Mouse (Mus musculus) mammary gland, adult 2 months (tissue): ENCODE results near the gene Vmn2r76. TPM values are rescaled to one million over a fixed set of nuclear protein-coding genes. Genes with fewer than 3 reads are reported as not detected.

ENCODE experiments used
- polyA plus RNA-seq: library from polyadenylated mRNA; depleted of rRNA; stranded (reverse); fragments of >200 nt; gene quantifications from 2 replicates; pipeline ENCODE4 v1.2.3, GENCODE M21; 2012; ENCODE audit warnings: low replicate concordance; rRNA removed

Vmn2r76 gene
- not detected in 2 replicates for polyA plus RNA-seq

GRCm38 (mm10) chr7:86246208-86246607 is at the start of gene Vmn2r76:
Gene Vmn2r76 (minus strand): TSS chr7:86246308.

GRCm38 (mm10) chr7:86277072-86277471 is 31.0 kb upstream of the Vmn2r76 start, which contains the start of gene Olfr310:
Gene Olfr310 (minus strand): TSS chr7:86277172.

GRCm38 (mm10) chr7:86171678-86172077 is 74.4 kb downstream of the Vmn2r76 start, which contains the start of gene Vmn2r75:
Gene Vmn2r75 (minus strand): TSS chr7:86171778.

Other genes with a start within 250 kb of the Vmn2r76 start
- not detected in 2 replicates for gene Vmn2r75, start 74.5 kb downstream of the Vmn2r76 start, polyA plus RNA-seq
- not detected in 2 replicates for gene Olfr310, start 30.9 kb upstream of the Vmn2r76 start, polyA plus RNA-seq
- gene Olfr309, start 67.4 kb upstream of the Vmn2r76 start, polyA plus RNA-seq = not detected in 2 replicates
- gene Olfr308, start 79.3 kb upstream of the Vmn2r76 start, polyA plus RNA-seq = not detected in 2 replicates
- not detected in 2 replicates for gene Olfr307, start 91.3 kb upstream of the Vmn2r76 start, polyA plus RNA-seq
- gene Olfr305, start 120.6 kb upstream of the Vmn2r76 start, polyA plus RNA-seq = not detected in 2 replicates
- gene Olfr304, start 140.3 kb upstream of the Vmn2r76 start, polyA plus RNA-seq = not detected in 2 replicates
- not detected in 2 replicates for gene Olfr303, start 151.5 kb upstream of the Vmn2r76 start, polyA plus RNA-seq
- gene Olfr301, start 157.5 kb upstream of the Vmn2r76 start, polyA plus RNA-seq = not detected in 2 replicates
- gene Olfr299, start 213.6 kb upstream of the Vmn2r76 start, polyA plus RNA-seq = not detected in 2 replicates
- not detected in 2 replicates for gene Olfr298, start 246.2 kb upstream of the Vmn2r76 start, polyA plus RNA-seq